Mouse (Mus musculus) MEL (cell line): ENCODE results near the gene Pak6. TPM values are rescaled to one million over a fixed set of nuclear protein-coding genes. Genes with fewer than 3 reads are reported as not detected.

Experiments used
- DNase-seq: peaks from one replicate; pipeline ENCODE4 v3.0.0; 2011; ENCODE audit warnings: low read depth, low spot score
- H3K27ac ChIP-seq: 2 replicates; pipeline ENCODE4 v1.5.1; 2012; ENCODE audit warnings: low read depth, mild to moderate bottlenecking, control low read depth, low read length, moderate library complexity; ENCODE audit not compliant: control insufficient read depth
- H3K27me3 ChIP-seq, 2 experiments: fragments of 150-350 bp in 1 of 2; sonication (generic) in 1 of 2; 2 replicates each; pipeline ENCODE4 v1.6.1; 2012; ENCODE audit warnings: low read length in 2 of 2, mild to moderate bottlenecking in 2 of 2, improper control_type of control experiment in 1 of 2, moderate library complexity in 1 of 2; ENCODE audit not compliant: insufficient read depth in 2 of 2, control insufficient read depth in 1 of 2
- H3K36me3 ChIP-seq, 2 experiments: 2 replicates each; pipeline ENCODE4 v1.6.1; 2012 to 2014; ENCODE audit warnings: low read length in 2 of 2, improper control_type of control experiment in 1 of 2, inconsistent platforms in 1 of 2, mild to moderate bottlenecking in 1 of 2; ENCODE audit not compliant: insufficient read depth in 2 of 2, control insufficient read depth in 1 of 2
- H3K4me1 ChIP-seq, 2 experiments: fragments of 150-350 bp in 1 of 2; sonication (generic) in 1 of 2; 2 replicates each; pipeline ENCODE4 v1.6.1; 2012; ENCODE audit warnings: low read length in 2 of 2, improper control_type of control experiment in 1 of 2, mild to moderate bottlenecking in 1 of 2; ENCODE audit not compliant: insufficient read depth in 2 of 2, control insufficient read depth in 1 of 2
- H3K4me3 ChIP-seq, 2 experiments: fragments of 150-350 bp in 1 of 2; sonication (generic) in 1 of 2; 2 replicates each; pipeline ENCODE4 v1.5.1; 2012; ENCODE audit warnings: low read depth in 2 of 2, low read length in 2 of 2, mild to moderate bottlenecking in 2 of 2, moderate library complexity in 2 of 2, control low read depth in 1 of 2, improper control_type of control experiment in 1 of 2; ENCODE audit not compliant: control insufficient read depth in 1 of 2, insufficient read depth in 1 of 2
- H3K79me2 ChIP-seq: 2 replicates; pipeline ENCODE4 v1.6.1; 2012; ENCODE audit warnings: mild to moderate bottlenecking, low read length, moderate library complexity; ENCODE audit not compliant: control insufficient read depth, poor library complexity, insufficient read depth
- H3K9ac ChIP-seq: 2 replicates; pipeline ENCODE4 v1.6.1; 2012; ENCODE audit warnings: low read depth, mild to moderate bottlenecking, control low read depth, low read length, moderate library complexity; ENCODE audit not compliant: control insufficient read depth, poor library complexity, severe bottlenecking
- H3K9me3 ChIP-seq: fragments of 150-350 bp; sonication (generic); replicated peaks from 2 replicates; pipeline ENCODE4 v1.6.1; 2012; ENCODE audit warnings: mild to moderate bottlenecking, low read length, improper control_type of control experiment, moderate library complexity; ENCODE audit not compliant: insufficient read depth
- CTCF ChIP-seq, 3 experiments: IDR thresholded peaks in 2 of 3; conservative IDR thresholded peaks in 1 of 3; 2 replicates each; pipeline ENCODE4 v1.5.1; 2011 to 2012; ENCODE audit warnings: low read length in 3 of 3, low read depth in 2 of 3, mild to moderate bottlenecking in 2 of 3, improper control_type of control experiment in 1 of 3, inconsistent platforms in 1 of 3, mixed read lengths in 1 of 3, moderate library complexity in 1 of 3; ENCODE audit not compliant: control insufficient read depth in 1 of 3, insufficient read depth in 1 of 3, poor library complexity in 1 of 3, severe bottlenecking in 1 of 3
- ELF1 ChIP-seq: IDR thresholded peaks from 2 replicates; pipeline ENCODE4 v1.6.1; 2014; ENCODE audit warnings: low read depth, mild to moderate bottlenecking, inconsistent platforms, low read length, improper control_type of control experiment, moderate library complexity
- EP300 ChIP-seq, 2 experiments: IDR thresholded peaks; 2 replicates each; pipeline ENCODE4 v1.6.1; 2011; ENCODE audit warnings: improper control_type of control experiment in 2 of 2, low read length in 2 of 2, low read depth in 1 of 2, mild to moderate bottlenecking in 1 of 2
- GATA1 ChIP-seq: IDR thresholded peaks from 2 replicates; pipeline ENCODE4 v1.6.1; 2011; ENCODE audit warnings: low read depth, low read length, improper control_type of control experiment
- JUND ChIP-seq: IDR thresholded peaks from 2 replicates; pipeline ENCODE4 v1.6.1; 2011; ENCODE audit warnings: low read depth, mild to moderate bottlenecking, improper control_type of control experiment, low read length
- MEF2A ChIP-seq: IDR thresholded peaks from 2 replicates; pipeline ENCODE4 v1.6.1; 2014; ENCODE audit warnings: low read depth, mild to moderate bottlenecking, inconsistent platforms, low read length, improper control_type of control experiment; ENCODE audit not compliant: poor library complexity, insufficient replicate concordance, severe bottlenecking; ENCODE audit errors: extremely low read depth
- MYB ChIP-seq: IDR thresholded peaks from 2 replicates; pipeline ENCODE4 v1.6.1; 2011; ENCODE audit warnings: mild to moderate bottlenecking, low read depth, low read length, improper control_type of control experiment
- POLR2AphosphoS2 ChIP-seq: IDR thresholded peaks from 2 replicates; pipeline ENCODE4 v1.6.1; 2011; ENCODE audit warnings: low read length, improper control_type of control experiment
- RAD21 ChIP-seq: IDR thresholded peaks from 2 replicates; pipeline ENCODE4 v1.6.1; 2011; ENCODE audit warnings: mild to moderate bottlenecking, low read depth, low read length, improper control_type of control experiment
- RCOR1 ChIP-seq: IDR thresholded peaks from 2 replicates; pipeline ENCODE4 v1.6.1; 2012; ENCODE audit warnings: low read depth, mild to moderate bottlenecking, inconsistent platforms, low read length, improper control_type of control experiment
- SIN3A ChIP-seq: IDR thresholded peaks from 2 replicates; pipeline ENCODE4 v1.6.1; 2012; ENCODE audit warnings: low read length, improper control_type of control experiment, inconsistent platforms
- SMC3 ChIP-seq: IDR thresholded peaks from 2 replicates; pipeline ENCODE4 v1.6.1; 2011; ENCODE audit warnings: low read depth, low read length, improper control_type of control experiment
- USF2 ChIP-seq, 2 experiments: IDR thresholded peaks; 2 replicates each; pipeline ENCODE4 v1.6.1; 2011 to 2012; ENCODE audit warnings: improper control_type of control experiment in 2 of 2, low read length in 2 of 2, borderline replicate concordance in 1 of 2, inconsistent platforms in 1 of 2, low read depth in 1 of 2, mild to moderate bottlenecking in 1 of 2; ENCODE audit not compliant: insufficient read depth in 1 of 2
- ZC3H11A ChIP-seq: IDR thresholded peaks from 2 replicates; pipeline ENCODE4 v1.6.1; 2012; ENCODE audit warnings: low read depth, mild to moderate bottlenecking, inconsistent platforms, low read length, improper control_type of control experiment
- polyA plus RNA-seq, 2 experiments: library from polyadenylated mRNA; stranded (reverse) in 1 of 2; unstranded in 1 of 2; fragments of >175 nt in 1 of 2; fragments of >200 nt in 1 of 2; gene quantifications; 2 replicates each; pipeline versions ENCODE4 v1.2.1 to v1.2.4; 2012; ENCODE audit warnings: low replicate concordance in 2 of 2, low read depth in 1 of 2; ENCODE audit not compliant: insufficient read length in 2 of 2, insufficient read depth in 1 of 2, missing spikeins in 1 of 2
- total RNA-seq: library from RNA; depleted of rRNA; stranded (reverse); fragments of 300-350 nt; gene quantifications from 2 replicates; pipeline ENCODE4 v1.2.3, GENCODE M21; 2012

Pak6 gene
- total and polyA plus RNA-seq, 3 experiments: 25.4 to 25.9 TPM; not detected in 1

- peak; percentile 81 for DNase-seq
- Histone ChIP-seq H3K4me3 (no peak overlapping the region), H3K79me2 (no peaks in the 10 kb centered on the region), H3K27ac (no peak overlapping the region), H3K4me1 (peaks cover 0 to 6% of the 10 kb centered on the region in 2 experiments; a peak in 1 of 4 replicates), H3K9ac (no peak overlapping the region), H3K9me3 (no peaks in the 10 kb centered on the region), H3K36me3 (no peaks in the 10 kb centered on the region; a peak in 1 of 4 replicates), H3K27me3 (no peaks in the 10 kb centered on the region)
- TF ChIP-seq USF2 (IDR thresholded peaks at IDR 0.05; ENCODE audit: borderline replicate concordance in 1 of 2, insufficient read depth in 1 of 2, low read depth in 1 of 2, low read length in 2 of 2) (no peak), RAD21 (peak; percentile 83), SMC3 (peak; percentile 95), RCOR1 (peak; percentile 86), JUND (no peak), MYB (no peak), ELF1 (no peak), SIN3A (peak; percentile 12; the same call in 1 of the 2 replicates), GATA1 (no peak), ZC3H11A (peak; percentile 87), MEF2A (no peak), CTCF (IDR thresholded peaks at IDR 0.05 in 2 of 3, conservative IDR thresholded peaks at IDR 0.05 in 1 of 3; ENCODE audit: control insufficient read depth in 1 of 3, insufficient read depth in 1 of 3, low read depth in 2 of 3, low read length in 3 of 3, poor library complexity in 1 of 3, severe bottlenecking in 1 of 3) (peak; percentile 77 to 88 (median 80))
Measured at GRCm38 (mm10) chr2:118695677-118696232, 32.7 kb downstream of the Pak6 start.

DNA sequence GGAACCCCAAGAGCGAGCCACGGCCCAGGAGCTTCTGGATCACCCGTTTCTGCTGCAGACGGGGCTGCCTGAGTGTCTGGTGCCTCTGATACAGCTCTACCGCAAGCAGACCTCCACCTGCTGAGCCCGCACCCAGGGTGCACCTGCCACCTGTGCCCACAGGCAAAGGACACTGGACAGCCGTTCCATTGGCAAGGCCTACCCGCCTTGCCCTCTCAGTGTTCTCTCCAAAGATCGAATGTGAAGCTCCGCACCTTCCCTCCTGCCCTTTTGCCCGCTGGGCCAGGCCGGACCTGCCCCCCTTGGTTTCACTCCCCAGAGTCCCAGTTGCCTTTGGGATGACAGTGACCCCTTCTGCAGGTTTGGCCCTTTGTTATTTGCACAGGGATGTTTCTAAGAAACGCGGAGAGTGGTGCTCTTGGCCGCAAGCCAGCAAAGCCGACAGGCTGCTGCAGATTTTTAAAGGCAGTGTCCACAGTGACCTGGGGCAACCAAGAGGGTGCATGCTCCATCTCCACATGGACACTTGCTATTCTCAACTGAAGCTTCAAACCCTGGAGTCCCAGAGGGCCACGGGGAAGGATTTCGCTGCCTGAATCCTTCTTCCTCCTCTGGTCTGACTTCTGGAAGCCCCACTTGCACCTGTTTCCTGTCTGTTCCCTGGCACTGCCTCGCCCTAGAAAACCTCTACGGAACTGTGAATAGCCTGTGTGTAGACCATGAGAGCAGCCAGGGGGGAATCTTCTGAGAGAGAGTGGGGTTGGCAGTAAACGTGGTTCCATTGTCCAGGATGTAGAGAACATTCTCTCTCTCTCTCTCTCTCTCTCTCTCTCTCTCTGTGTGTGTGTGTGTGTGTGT, 33.6 kb downstream of the Pak6 start:
- Histone ChIP-seq H3K36me3 (peaks cover 0 to 2% of the 10 kb centered on the region in 2 experiments; a peak in 1 of 4 replicates), H3K27me3 (no peaks in the 10 kb centered on the region), H3K79me2 (no peaks in the 10 kb centered on the region), H3K4me3 (no peak overlapping the region), H3K9me3 (no peaks in the 10 kb centered on the region), H3K9ac (no peak overlapping the region), H3K27ac (no peak overlapping the region), H3K4me1 (peaks cover 0 to 9% of the 10 kb centered on the region in 2 experiments; a peak in 1 of 4 replicates)
- TF ChIP-seq EP300 (IDR thresholded peaks at IDR 0.05; ENCODE audit: low read depth in 1 of 2, low read length in 2 of 2) (no peak), POLR2AphosphoS2 (no peak)
- DNase-seq: no peak
